Mouse (Mus musculus): ENCODE measurements around the gene Prmt1.
"Not testable (repeated sequence)": the region's sequence is repeated elsewhere in the genome, so short reads cannot be mapped to it uniquely, and the experiment has no call there.

The Prmt1 gene

GRCm38 (mm10) chr7:44986192-44986878, at the start of gene Prmt1:
Gene Prmt1 (minus strand): TSS chr7:44986568.
- peak; percentile 99 for DNase-seq (ENCODE audit: low spot score)

- DNase-seq (ENCODE audit: low spot score): no peak
Measured at GRCm38 (mm10) chr7:45035631-45036030, 49.3 kb upstream of the Prmt1 start.

- DNase-seq (ENCODE audit: low spot score): no peak
Measured at GRCm38 (mm10) chr7:45033722-45034359, 47.5 kb upstream of the Prmt1 start.

- DNase-seq (ENCODE audit: low spot score): no peak
Measured at GRCm38 (mm10) chr7:45030857-45031256, 44.5 kb upstream of the Prmt1 start.

GRCm38 (mm10) chr7:45029995-45030394, 43.6 kb upstream of the Prmt1 start:
- no peak for DNase-seq (ENCODE audit: low spot score)

GRCm38 (mm10) chr7:45028351-45028750, 42.0 kb upstream of the Prmt1 start:
- no peak for DNase-seq (ENCODE audit: low spot score)

- no peak for DNase-seq (ENCODE audit: low spot score)
Measured at GRCm38 (mm10) chr7:45027761-45028160, 41.4 kb upstream of the Prmt1 start.

- no peak for DNase-seq (ENCODE audit: low spot score)
Measured at GRCm38 (mm10) chr7:45026256-45026655, 39.9 kb upstream of the Prmt1 start.

- DNase-seq (ENCODE audit: low spot score): no peak
Measured at GRCm38 (mm10) chr7:45025601-45026220, 39.3 kb upstream of the Prmt1 start.

GRCm38 (mm10) chr7:45024281-45025248, 38.2 kb upstream of the Prmt1 start:
- no peak for DNase-seq (ENCODE audit: low spot score)

GRCm38 (mm10) chr7:45023711-45024110, 37.3 kb upstream of the Prmt1 start:
- not testable (repeated sequence) for DNase-seq (ENCODE audit: low spot score)

- DNase-seq (ENCODE audit: low spot score): no peak
Measured at GRCm38 (mm10) chr7:45020225-45020624, 33.9 kb upstream of the Prmt1 start.

- peak; percentile 45 for DNase-seq (ENCODE audit: low spot score)
Measured at GRCm38 (mm10) chr7:45019031-45019571, 32.7 kb upstream of the Prmt1 start.

- peak; percentile 99 for DNase-seq (ENCODE audit: low spot score)
Measured at GRCm38 (mm10) chr7:45017242-45018061, 31.1 kb upstream of the Prmt1 start, which contains the start of gene Rras. Gene Rras (plus strand): TSS chr7:45017961.

GRCm38 (mm10) chr7:45016761-45017160, 30.4 kb upstream of the Prmt1 start:
- DNase-seq (ENCODE audit: low spot score): no peak

- peak; percentile 100 for DNase-seq (ENCODE audit: low spot score)
Measured at GRCm38 (mm10) chr7:45015957-45016612, 29.7 kb upstream of the Prmt1 start, which contains the start of gene Scaf1. Gene Scaf1 (minus strand): TSS chr7:45016363.

GRCm38 (mm10) chr7:45015344-45015956, 29.1 kb upstream of the Prmt1 start:
- DNase-seq (ENCODE audit: low spot score): peak; percentile 26

GRCm38 (mm10) chr7:45014096-45014451, 27.7 kb upstream of the Prmt1 start:
- DNase-seq (ENCODE audit: low spot score): no peak

- DNase-seq (ENCODE audit: low spot score): no peak
Measured at GRCm38 (mm10) chr7:45013366-45014095, 27.2 kb upstream of the Prmt1 start.

Measured in embryo, embryonic 10.5 days (tissue).